Mouse (Mus musculus): ENCODE results near the gene Nubpl.

DNA sequence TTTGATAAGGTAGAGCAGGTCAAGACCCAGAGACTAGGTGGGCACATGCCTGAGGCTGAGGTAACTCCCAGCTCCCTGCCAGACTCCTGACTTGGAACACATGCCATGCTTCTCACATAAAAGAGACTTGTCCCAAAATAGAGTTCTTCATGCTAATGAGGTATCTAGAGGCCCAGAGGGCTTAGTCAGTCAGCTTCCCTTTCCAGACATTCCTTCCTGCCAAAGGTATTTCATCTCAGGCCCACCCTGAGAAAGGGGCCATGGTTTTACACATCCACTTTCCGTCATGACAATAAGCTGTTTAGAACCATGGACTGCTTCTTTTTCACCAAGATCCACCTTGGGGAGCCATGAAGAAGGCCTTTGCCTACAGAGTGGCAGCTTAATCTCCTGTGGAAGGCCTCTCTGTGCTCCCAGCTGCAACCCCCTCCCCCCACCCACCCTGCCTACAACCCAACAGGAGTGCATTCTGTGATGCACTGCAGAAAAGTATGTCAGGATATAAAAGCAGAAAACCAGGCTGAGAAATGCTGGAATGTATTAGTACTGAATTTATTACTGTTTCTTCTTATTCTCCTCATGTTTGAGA, 88.8 kb downstream of the Nubpl start:
- TF ChIP-seq CTCF (IDR thresholded peaks at IDR 0.05; ENCODE audit: low read depth, low read length): no peak
- no peak for TF ChIP-seq EP300 (IDR thresholded peaks at IDR 0.05; ENCODE audit: insufficient read depth, low read depth, low read length)
- no peak for TF ChIP-seq POLR2A (IDR thresholded peaks at IDR 0.05; ENCODE audit: insufficient read depth, low read length)

All from ES-Bruce4 (cell line).